Mouse (Mus musculus) hindbrain, postnatal 0 days (tissue): ENCODE data around the gene Dmc1. TPM values are rescaled to one million over a fixed set of nuclear protein-coding genes. Genes with fewer than 3 reads are reported as not detected.

ENCODE experiments used
- ATAC-seq: fragments of 200-750 bp; cut with Nextera tagmentation; 2 replicates; pipeline ENCODE4 v1.8.0; 2017; ENCODE audit warnings: mild to moderate bottlenecking, moderate TSS enrichment, moderate library complexity
- DNase-seq: peaks from one replicate; pipeline ENCODE4 v3.0.0-alpha.2; 2015; ENCODE audit warnings: low spot score
- H3K27ac ChIP-seq: fragments of 300-500 bp; sonication (generic); 2 replicates; pipeline ENCODE4 v1.5.1; 2014; ENCODE audit warnings: mild to moderate bottlenecking
- H3K27me3 ChIP-seq: fragments of 300-500 bp; sonication (generic); 2 replicates; pipeline ENCODE4 v1.6.1; 2014; ENCODE audit warnings: low read length, mixed read lengths; ENCODE audit not compliant: insufficient read depth
- H3K36me3 ChIP-seq: fragments of 300-500 bp; sonication (generic); 2 replicates; pipeline ENCODE4 v1.6.1; 2014; ENCODE audit warnings: low read length, mixed read lengths; ENCODE audit not compliant: insufficient read depth
- H3K4me1 ChIP-seq: fragments of 300-500 bp; sonication (generic); 2 replicates; pipeline ENCODE4 v1.6.1; 2014; ENCODE audit warnings: antibody characterized with exemption, low read length, mixed read lengths; ENCODE audit not compliant: insufficient read depth
- H3K4me2 ChIP-seq: fragments of 300-500 bp; sonication (generic); 2 replicates; pipeline ENCODE4 v1.6.1; 2014; ENCODE audit warnings: low read depth, mild to moderate bottlenecking, low read length, moderate library complexity, mixed read lengths
- H3K4me3 ChIP-seq: fragments of 300-500 bp; sonication (generic); 2 replicates; pipeline ENCODE4 v1.5.1; 2014; ENCODE audit warnings: low read length
- H3K9ac ChIP-seq: fragments of 300-500 bp; sonication (generic); replicated peaks from 2 replicates; pipeline ENCODE4 v1.6.1; 2014; ENCODE audit warnings: mild to moderate bottlenecking, low read length, moderate library complexity, mixed read lengths
- H3K9me3 ChIP-seq: fragments of 300-500 bp; sonication (generic); 2 replicates; pipeline ENCODE4 v1.6.1; 2016; ENCODE audit warnings: low read length, mixed read lengths
- CTCF ChIP-seq: IDR thresholded peaks from 2 replicates; pipeline ENCODE4 v1.5.1; 2016; ENCODE audit warnings: antibody characterized with exemption, control low read depth, low read depth
- WGBS: fragments of 180-500 bp; shearing (Covaris S2); extraction: QIAGEN DNeasy Blood & Tissue Kit; methylation state at CpG from one replicate; pipeline ENCODE4 v1.1.7; 2014; 5-methylcytosine and 5-hydroxymethylcytosine counted together
- polyA plus RNA-seq: library from polyadenylated mRNA; unstranded; fragments of >200 nt; fragmentation: Nextera tagmentation; extraction: Ambion mirVana; gene quantifications from 2 replicates; pipeline ENCODE4 v1.2.1, GENCODE M21; 2015
- total RNA-seq: library from RNA; depleted of rRNA; stranded (reverse); fragments of >200 nt; gene quantifications from 2 replicates; pipeline ENCODE4 v1.2.3, GENCODE M21; 2014

Dmc1 gene
- total and polyA plus RNA-seq, 2 experiments from 2014 or later, result 0.37 to 1.1 TPM

DNA sequence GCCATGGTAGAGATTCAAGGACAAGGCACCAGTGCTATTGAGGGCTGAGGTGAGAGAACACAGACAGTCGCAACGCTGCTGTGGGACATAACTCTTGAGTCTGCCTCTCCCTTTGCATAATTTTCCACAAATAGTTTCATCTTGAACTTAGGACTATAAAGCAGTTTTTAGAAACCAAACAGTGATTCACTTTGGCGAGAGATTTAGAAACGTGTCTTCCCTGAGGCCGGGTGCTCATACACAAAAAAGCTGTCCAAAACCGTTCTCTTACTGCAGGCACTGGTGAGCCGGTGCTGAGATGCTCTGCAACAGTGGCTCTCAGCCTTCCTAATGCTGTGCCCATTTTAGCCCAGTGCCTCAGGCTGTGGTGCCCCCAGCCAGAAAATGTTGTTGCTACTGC, 3.3 kb upstream of the Dmc1 start:
- no peak overlapping the region for H3K9ac ChIP-seq
- no peak overlapping the region for H3K27ac ChIP-seq
- no peaks in the 10 kb centered on the region for H3K27me3 ChIP-seq
- H3K4me2 ChIP-seq, result no peak overlapping the region
- DNase-seq (no peak), ATAC-seq (no peak)
- H3K4me1 ChIP-seq, result 0 out of 2 replicates have a peak, but pooled peaks cover 4% of the 10 kb centered on the region
- H3K9me3 ChIP-seq, result no peaks in the 10 kb centered on the region
- 80% methylated on average over 7 of the region's 7 CpGs for WGBS
- TF ChIP-seq CTCF, result no peak
- H3K4me3 ChIP-seq, result no peak overlapping the region
- H3K36me3 ChIP-seq, result 0 out of 2 replicates have a peak, but pooled peaks cover 2% of the 10 kb centered on the region

- peak; percentile 53 for DNase-seq
- Histone ChIP-seq H3K4me2 (no peak overlapping the region), H3K27ac (no peak overlapping the region), H3K27me3 (no peaks in the 10 kb centered on the region), H3K4me1 (0 out of 2 replicates have a peak, but pooled peaks cover 4% of the 10 kb centered on the region), H3K36me3 (no peaks in the 10 kb centered on the region), H3K9ac (no peak overlapping the region), H3K4me3 (no peak overlapping the region), H3K9me3 (no peaks in the 10 kb centered on the region)
- WGBS, result 50% methylated on average over 2 of the region's 2 CpGs
- ATAC-seq, result no peak
- peak; percentile 56 for TF ChIP-seq CTCF
Measured at GRCm38 (mm10) chr15:79607757-79608156, 2.8 kb upstream of the Dmc1 start.

- WGBS, result 90% methylated on average over 12 of the region's 12 CpGs
- no peaks in the 10 kb centered on the region for H3K27me3 ChIP-seq
- DNase-seq, result no peak
Measured at GRCm38 (mm10) chr15:79606161-79606560, 1.3 kb upstream of the Dmc1 start.

GRCm38 (mm10) chr15:79600176-79600575, 4.7 kb downstream of the Dmc1 start:
- Histone ChIP-seq H3K9ac (no peak overlapping the region), H3K36me3 (no peaks in the 10 kb centered on the region), H3K9me3 (no peaks in the 10 kb centered on the region), H3K4me3 (no peak overlapping the region), H3K27me3 (no peaks in the 10 kb centered on the region), H3K27ac (no peak overlapping the region), H3K4me2 (no peak overlapping the region), H3K4me1 (0 out of 2 replicates have a peak, but pooled peaks cover 4% of the 10 kb centered on the region)
- ATAC-seq, result no peak
- no peak for DNase-seq
- 82% methylated on average over 2 of the region's 2 CpGs for WGBS
- no peak for TF ChIP-seq CTCF

More at GRCm38 (mm10) chr15:79606161-79606560, 1.3 kb upstream of the Dmc1 start:
- H3K36me3 ChIP-seq, result no peaks in the 10 kb centered on the region
- no peak for ATAC-seq
- H3K27ac ChIP-seq, result no peak overlapping the region
- no peak overlapping the region for H3K4me3 ChIP-seq
- no peak for TF ChIP-seq CTCF
- no peak overlapping the region for H3K9ac ChIP-seq
- no peak overlapping the region for H3K4me2 ChIP-seq
- H3K9me3 ChIP-seq, result no peaks in the 10 kb centered on the region
- H3K4me1 ChIP-seq, result 0 out of 2 replicates have a peak, but pooled peaks cover 4% of the 10 kb centered on the region

GRCm38 (mm10) chr15:79598715-79599114, 6.2 kb downstream of the Dmc1 start:
- 92% methylated on average over 1 of the region's 1 CpGs for WGBS

GRCm38 (mm10) chr15:79581581-79581980, 23.3 kb downstream of the Dmc1 start:
- Histone ChIP-seq H3K4me1 (no peaks in the 10 kb centered on the region), H3K36me3 (no peaks in the 10 kb centered on the region), H3K9me3 (no peaks in the 10 kb centered on the region), H3K4me3 (no peak overlapping the region), H3K27ac (no peak overlapping the region), H3K27me3 (no peaks in the 10 kb centered on the region), H3K4me2 (no peak overlapping the region), H3K9ac (no peak overlapping the region)
- no peak for ATAC-seq
- no peak for DNase-seq
- TF ChIP-seq CTCF, result no peak
- 61% methylated on average over 1 of the region's 1 CpGs for WGBS

More at GRCm38 (mm10) chr15:79598715-79599114, 6.2 kb downstream of the Dmc1 start:
- Histone ChIP-seq H3K27ac (no peak overlapping the region), H3K4me2 (no peak overlapping the region), H3K9ac (no peak overlapping the region), H3K36me3 (no peaks in the 10 kb centered on the region), H3K27me3 (no peaks in the 10 kb centered on the region), H3K9me3 (no peaks in the 10 kb centered on the region), H3K4me3 (no peak overlapping the region), H3K4me1 (no peaks in the 10 kb centered on the region)
- DNase-seq (no peak), ATAC-seq (no peak)
- TF ChIP-seq CTCF, result no peak

- no peak for DNase-seq
Measured at GRCm38 (mm10) chr15:79577671-79578426, 27.1 kb downstream of the Dmc1 start.

More at GRCm38 (mm10) chr15:79577671-79578426, 27.1 kb downstream of the Dmc1 start:
- Histone ChIP-seq H3K9ac (no peak overlapping the region), H3K4me1 (no peaks in the 10 kb centered on the region), H3K9me3 (no peaks in the 10 kb centered on the region), H3K27ac (no peak overlapping the region), H3K36me3 (no peaks in the 10 kb centered on the region), H3K4me3 (no peak overlapping the region), H3K4me2 (no peak overlapping the region), H3K27me3 (no peaks in the 10 kb centered on the region)
- TF ChIP-seq CTCF, result no peak
- WGBS, result 69% methylated on average over 6 of the region's 6 CpGs
- no peak for ATAC-seq
